Mouse (Mus musculus): ENCODE results near the gene Dhdds. TPM values are rescaled to one million over a fixed set of nuclear protein-coding genes. Genes with fewer than 3 reads are reported as not detected.

The Dhdds gene
- total RNA-seq, 1 experiment = 20.9 TPM

DNA sequence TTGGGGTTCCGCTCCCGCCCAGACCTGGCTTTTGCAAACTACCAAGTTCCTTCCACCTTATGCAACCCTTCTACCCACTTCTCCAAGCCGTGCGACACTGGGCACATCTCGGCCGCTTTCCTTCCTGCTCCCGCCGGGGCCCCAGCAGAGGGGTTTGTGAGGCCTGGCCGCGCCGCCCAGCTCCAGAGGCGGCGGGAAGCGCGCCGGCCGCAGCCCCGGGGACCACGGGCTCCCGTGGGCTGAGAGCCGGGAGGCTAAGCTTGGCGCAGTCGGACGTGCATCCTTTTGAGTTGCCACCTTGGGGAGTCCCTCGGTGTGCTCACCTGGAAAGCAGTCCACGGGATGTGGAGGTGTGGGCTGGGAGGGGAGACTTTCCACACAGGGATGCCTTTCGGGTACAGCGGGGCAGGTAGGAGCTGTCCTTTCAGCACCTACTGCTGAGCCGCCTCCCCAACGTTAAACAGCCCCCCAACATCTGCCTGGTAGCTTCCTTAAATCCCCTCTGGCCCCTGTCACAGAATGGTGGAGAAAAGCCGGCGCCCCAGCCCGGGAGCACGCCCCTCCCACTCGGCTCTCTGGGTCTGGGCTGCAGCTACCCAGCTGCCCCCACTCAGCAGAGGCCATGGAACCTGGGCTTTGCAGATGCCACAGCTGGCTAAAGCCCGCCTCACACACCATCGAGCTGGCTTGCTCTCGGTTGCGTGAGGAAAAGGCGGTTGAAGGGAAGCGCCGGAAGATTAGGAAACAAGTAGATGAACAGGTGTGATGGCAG lies 32.4 kb downstream of the Dhdds start, which contains the start of gene Hmgn2:
TSS of gene Hmgn2 (minus strand) at position 501 of the 772 bp plus-strand sequence.
- in situ Hi-C loops (cut with MboI; ENCODE audit: low sequenced_read_pairs in 2 of 2, unreplicated experiment in 2 of 2) = no loop called here
- Histone ChIP-seq H3K4me1 (ENCODE audit: control insufficient read depth in 2 of 2, insufficient read depth in 2 of 2, low read length in 2 of 2, poor library complexity in 1 of 2) (peaks cover 2 to 18% of the 10 kb centered on the region in 2 experiments; a peak in 2 of 4 replicates), H3K9me3 (ENCODE audit: control insufficient read depth, insufficient read depth, low read depth, low read length) (no peaks in the 10 kb centered on the region), H3K4me3 (ENCODE audit: insufficient read depth in 1 of 2, low read depth in 1 of 2, low read length in 2 of 2, poor library complexity in 1 of 2, severe bottlenecking in 1 of 2) (peak within 1 kb of the TSS; percentile 76 to 92), H3K36me3 (ENCODE audit: control insufficient read depth, insufficient read depth, low read length, poor library complexity, severe bottlenecking) (peaks cover 23% of the 10 kb centered on the region), H3K9ac (ENCODE audit: insufficient read depth, low read depth, low read length, poor library complexity, severe bottlenecking) (peak within 1 kb of the TSS; percentile 99), H3K27ac (ENCODE audit: insufficient read depth, low read depth, low read length, poor library complexity, severe bottlenecking) (peak within 1 kb of the TSS; percentile 100)
- no peak for TF ChIP-seq ZNF384 (IDR thresholded peaks at IDR 0.05; ENCODE audit: low read depth, low read length)
- TF ChIP-seq HCFC1 (IDR thresholded peaks at IDR 0.05; ENCODE audit: borderline replicate concordance, insufficient read depth, low read length) = no peak
- TF ChIP-seq MAFK (IDR thresholded peaks at IDR 0.05; ENCODE audit: insufficient read depth, low read depth, low read length) = no peak
- no peak for TF ChIP-seq ZC3H11A (IDR thresholded peaks at IDR 0.05; ENCODE audit: borderline replicate concordance, low read depth, low read length)
- TF ChIP-seq CHD2 (IDR thresholded peaks at IDR 0.05; ENCODE audit: low read depth, low read length) = no peak
- no peak for DNase-seq (ENCODE audit: low read depth, low spot score)

DNA sequence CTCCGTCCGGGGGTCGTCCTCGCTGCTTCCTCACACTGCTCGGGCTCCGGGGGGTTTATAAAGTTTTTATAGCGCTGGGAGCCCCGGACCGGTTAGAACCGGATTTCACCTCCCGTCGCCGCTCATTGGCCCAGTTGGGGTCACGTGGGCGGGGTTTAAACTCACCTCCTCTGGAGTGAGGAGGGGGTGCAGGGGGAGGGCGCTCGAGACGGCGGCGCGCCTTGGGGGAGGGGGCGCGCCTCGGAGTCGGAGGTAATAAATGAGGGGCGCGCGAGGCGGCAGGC lies 32.9 kb downstream of the Dhdds start:
- peak overlapping the region; percentile 99 for H3K9ac ChIP-seq (ENCODE audit: insufficient read depth, low read depth, low read length, poor library complexity, severe bottlenecking)
- in situ Hi-C loops (cut with MboI; ENCODE audit: low sequenced_read_pairs in 2 of 2, unreplicated experiment in 2 of 2) = no loop called here
- H3K9me3 ChIP-seq (ENCODE audit: control insufficient read depth, insufficient read depth, low read depth, low read length) = no peaks in the 10 kb centered on the region
- peaks cover 2 to 18% of the 10 kb centered on the region in 2 experiments; a peak in 2 of 4 replicates for H3K4me1 ChIP-seq (ENCODE audit: control insufficient read depth in 2 of 2, insufficient read depth in 2 of 2, low read length in 2 of 2, poor library complexity in 1 of 2)
- H3K27ac ChIP-seq (ENCODE audit: insufficient read depth, low read depth, low read length, poor library complexity, severe bottlenecking) = peak overlapping the region; percentile 100
- H3K4me3 ChIP-seq (ENCODE audit: insufficient read depth in 1 of 2, low read depth in 1 of 2, low read length in 2 of 2, poor library complexity in 1 of 2, severe bottlenecking in 1 of 2) = peak overlapping the region; percentile 76 to 92
- H3K36me3 ChIP-seq (ENCODE audit: control insufficient read depth, insufficient read depth, low read length, poor library complexity, severe bottlenecking) = peaks cover 26% of the 10 kb centered on the region
- peak; percentile 96 for DNase-seq (ENCODE audit: low read depth, low spot score)
- TF ChIP-seq HCFC1 (IDR thresholded peaks at IDR 0.05; ENCODE audit: borderline replicate concordance, insufficient read depth, low read length) (no peak; the same call in 1 of the 2 replicates), CHD2 (IDR thresholded peaks at IDR 0.05; ENCODE audit: low read depth, low read length) (0 out of 2 replicates have a peak, but pooled peaks have one; percentile 49)

- Histone ChIP-seq H3K9ac (ENCODE audit: insufficient read depth, low read depth, low read length, poor library complexity, severe bottlenecking) (peak overlapping the region; percentile 99), H3K27ac (ENCODE audit: insufficient read depth, low read depth, low read length, poor library complexity, severe bottlenecking) (peak overlapping the region; percentile 100), H3K9me3 (ENCODE audit: control insufficient read depth, insufficient read depth, low read depth, low read length) (no peaks in the 10 kb centered on the region), H3K36me3 (ENCODE audit: control insufficient read depth, insufficient read depth, low read length, poor library complexity, severe bottlenecking) (peaks cover 29% of the 10 kb centered on the region), H3K4me1 (ENCODE audit: control insufficient read depth in 2 of 2, insufficient read depth in 2 of 2, low read length in 2 of 2, poor library complexity in 1 of 2) (peaks cover 2 to 21% of the 10 kb centered on the region in 2 experiments; a peak in 2 of 4 replicates), H3K4me3 (ENCODE audit: insufficient read depth in 1 of 2, low read depth in 1 of 2, low read length in 2 of 2, poor library complexity in 1 of 2, severe bottlenecking in 1 of 2) (peak overlapping the region; percentile 76 to 92)
- in situ Hi-C loops (cut with MboI; ENCODE audit: low sequenced_read_pairs in 2 of 2, unreplicated experiment in 2 of 2) = no loop called here
- DNase-seq (ENCODE audit: low read depth, low spot score) = peak; percentile 86
- no peak for TF ChIP-seq HCFC1 (IDR thresholded peaks at IDR 0.05; ENCODE audit: borderline replicate concordance, insufficient read depth, low read length)
- no peak for TF ChIP-seq MAFK (IDR thresholded peaks at IDR 0.05; ENCODE audit: insufficient read depth, low read depth, low read length)
- TF ChIP-seq ZNF384 (IDR thresholded peaks at IDR 0.05; ENCODE audit: low read depth, low read length) = no peak
- TF ChIP-seq CHD2 (IDR thresholded peaks at IDR 0.05; ENCODE audit: low read depth, low read length) = no peak
These were observed 33.4 kb downstream of the Dhdds start for GRCm38 (mm10) chr4:133967138-133967865.

GRCm38 (mm10) chr4:133966271-133966940 lies 34.3 kb downstream of the Dhdds start:
- Histone ChIP-seq H3K9ac (ENCODE audit: insufficient read depth, low read depth, low read length, poor library complexity, severe bottlenecking) (peak overlapping the region; percentile 66), H3K4me3 (ENCODE audit: insufficient read depth in 1 of 2, low read depth in 1 of 2, low read length in 2 of 2, poor library complexity in 1 of 2, severe bottlenecking in 1 of 2) (peak overlapping the region; percentile 76 to 92), H3K27ac (ENCODE audit: insufficient read depth, low read depth, low read length, poor library complexity, severe bottlenecking) (peak overlapping the region; percentile 49; the same call in 1 of the 2 replicates), H3K4me1 (ENCODE audit: control insufficient read depth in 2 of 2, insufficient read depth in 2 of 2, low read length in 2 of 2, poor library complexity in 1 of 2) (peaks cover 2 to 21% of the 10 kb centered on the region in 2 experiments; a peak in 2 of 4 replicates), H3K36me3 (ENCODE audit: control insufficient read depth, insufficient read depth, low read length, poor library complexity, severe bottlenecking) (peaks cover 23% of the 10 kb centered on the region), H3K9me3 (ENCODE audit: control insufficient read depth, insufficient read depth, low read depth, low read length) (no peaks in the 10 kb centered on the region)
- TF ChIP-seq ZNF384 (IDR thresholded peaks at IDR 0.05; ENCODE audit: low read depth, low read length) (no peak), ZC3H11A (IDR thresholded peaks at IDR 0.05; ENCODE audit: borderline replicate concordance, low read depth, low read length) (no peak)
- no peak for DNase-seq (ENCODE audit: low read depth, low spot score)
- in situ Hi-C loops (cut with MboI; ENCODE audit: low sequenced_read_pairs in 2 of 2, unreplicated experiment in 2 of 2) = no loop called here

Data from ES-E14 (cell line).